Mouse (Mus musculus): ENCODE data around the gene Kcng1. TPM values are rescaled to one million over a fixed set of nuclear protein-coding genes. Genes with fewer than 3 reads are reported as not detected.

Gene Kcng1
- total RNA-seq, 2 experiments from 2014 or later, result 36.3 to 39.0 TPM

Other genes with a start within 250 kb of the Kcng1 start
- gene Pard6b, start 200.7 kb downstream of the Kcng1 start, total RNA-seq (2021), result 1 to 10 TPM; 4.1 to 4.3 TPM
- gene Adnp, start 74.6 kb downstream of the Kcng1 start, total RNA-seq (2021), result 10 to 100 TPM; 84.3 to 90.6 TPM
- 10 to 100 TPM; 30.1 to 34.0 TPM for gene Gm20716, start 51.4 kb downstream of the Kcng1 start, total RNA-seq (2021)
- gene Dpm1, start 51.1 kb downstream of the Kcng1 start, total RNA-seq (2021), result 10 to 100 TPM; 79.7 to 84.2 TPM
- 10 to 100 TPM; 16.3 to 17.8 TPM for gene Mocs3, start 51.1 kb downstream of the Kcng1 start, total RNA-seq (2021)